Mouse (Mus musculus) testis, adult 2 months (tissue): ENCODE measurements at regions not wholly inside any gene's neighbourhood (a gene's known extent, or its start where the extent isn't known, plus 50 kb on each side); places are given as distances from the start of the nearest gene placed in this dataset.

Experiments
- H3K27ac ChIP-seq: fragments of 200-500 bp; 2 replicates; pipeline ENCODE4 v1.5.1; 2012; ENCODE audit warnings: low read depth, low read length; ENCODE audit not compliant: control insufficient read depth, insufficient read depth
- H3K27me3 ChIP-seq: fragments of 200-500 bp; 2 replicates; pipeline ENCODE4 v1.6.1; 2012; ENCODE audit warnings: mild to moderate bottlenecking, low read length, moderate library complexity; ENCODE audit not compliant: control insufficient read depth, insufficient read depth
- H3K36me3 ChIP-seq: fragments of 200-500 bp; 2 replicates; pipeline ENCODE4 v1.6.1; 2012; ENCODE audit warnings: mild to moderate bottlenecking, low read length; ENCODE audit not compliant: control insufficient read depth, insufficient read depth
- H3K4me1 ChIP-seq: fragments of 200-500 bp; 2 replicates; pipeline ENCODE4 v1.6.1; 2012; ENCODE audit warnings: low read length; ENCODE audit not compliant: control insufficient read depth, insufficient read depth
- H3K4me3 ChIP-seq: fragments of 200-500 bp; 2 replicates; pipeline ENCODE4 v1.5.1; 2012; ENCODE audit warnings: low read depth, mild to moderate bottlenecking, low read length, moderate library complexity, mixed read lengths; ENCODE audit not compliant: control insufficient read depth
- CTCF ChIP-seq: fragments of 200-500 bp; IDR thresholded peaks from 2 replicates; pipeline ENCODE4 v1.5.1; 2012; ENCODE audit warnings: low read depth, mild to moderate bottlenecking, inconsistent platforms, low read length, moderate library complexity; ENCODE audit not compliant: control insufficient read depth, insufficient read depth, insufficient replicate concordance
- POLR2A ChIP-seq: fragments of 200-500 bp; IDR thresholded peaks from 2 replicates; pipeline ENCODE4 v1.6.1; 2012; ENCODE audit warnings: low read depth, mild to moderate bottlenecking, inconsistent platforms, low read length, moderate library complexity; ENCODE audit not compliant: control insufficient read depth

DNA sequence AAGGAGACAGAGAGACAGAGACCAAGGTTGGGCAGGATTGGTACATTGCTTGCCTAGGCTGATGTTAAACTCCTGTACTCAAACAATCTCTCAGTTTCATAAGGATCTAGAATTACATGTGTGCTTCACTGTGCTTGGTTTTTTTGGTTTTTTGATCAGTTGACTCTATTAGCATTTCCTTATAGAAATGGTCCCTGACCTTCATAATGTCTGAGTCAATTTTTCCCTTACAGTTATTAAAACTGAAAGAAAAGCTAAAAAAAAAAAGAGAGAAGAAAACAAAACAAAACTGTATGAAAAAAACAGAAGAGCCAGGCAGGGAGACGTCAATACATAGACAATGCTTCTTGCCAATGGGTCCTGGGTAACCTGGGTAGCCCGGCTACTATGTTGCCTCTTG lies 102.9 kb upstream of the Paip1 start:
- Histone ChIP-seq H3K4me3 (no peak overlapping the region), H3K27ac (no peak overlapping the region), H3K36me3 (no peaks in the 10 kb centered on the region), H3K4me1 (no peaks in the 10 kb centered on the region), H3K27me3 (no peaks in the 10 kb centered on the region)
- no peak for TF ChIP-seq CTCF
- no peak for TF ChIP-seq POLR2A

DNA sequence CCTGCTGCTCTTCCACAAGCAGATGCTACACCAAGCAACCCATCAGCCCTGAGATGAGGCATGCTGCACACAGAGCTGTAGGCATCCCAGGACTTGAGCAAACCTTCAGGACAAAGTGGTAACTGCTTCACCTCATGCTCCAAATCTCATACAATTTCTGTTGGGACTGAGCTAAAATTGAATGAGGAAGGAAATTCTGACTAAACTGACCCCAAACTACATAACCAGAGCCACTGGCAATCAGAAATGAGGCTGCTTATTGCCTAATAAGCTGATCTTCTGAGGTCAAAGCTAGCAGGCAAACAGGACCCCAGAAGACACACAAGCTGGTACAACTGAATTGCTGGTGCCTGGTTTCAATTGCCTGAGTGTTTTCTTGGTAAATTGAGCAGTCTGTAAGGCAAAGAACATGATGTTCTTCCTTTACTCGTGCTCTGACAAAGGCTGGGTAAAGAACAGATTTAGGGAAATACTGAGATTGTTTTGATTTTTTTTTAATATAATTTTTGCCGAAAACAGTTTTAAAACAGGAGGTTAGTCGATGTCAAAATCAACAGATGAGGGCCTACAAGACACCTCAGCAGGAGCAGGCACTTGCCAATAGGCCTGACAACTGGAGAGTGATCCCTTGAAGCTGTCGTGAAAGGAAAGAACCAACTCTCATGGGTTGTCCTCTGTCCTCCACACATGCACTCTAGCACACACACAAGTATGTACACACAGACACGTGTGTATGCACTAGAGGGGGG lies 101.3 kb upstream of the Paip1 start:
- Histone ChIP-seq H3K36me3 (no peaks in the 10 kb centered on the region), H3K27me3 (no peaks in the 10 kb centered on the region), H3K4me1 (no peaks in the 10 kb centered on the region), H3K4me3 (no peak overlapping the region), H3K27ac (no peak overlapping the region)
- TF ChIP-seq POLR2A (no peak), CTCF (no peak)

GRCm38 (mm10) chr13:119328731-119329130 lies 99.7 kb upstream of the Paip1 start:
- no peaks in the 10 kb centered on the region for H3K36me3 ChIP-seq
- H3K4me3 ChIP-seq: no peak overlapping the region
- H3K27ac ChIP-seq: no peak overlapping the region
- no peaks in the 10 kb centered on the region for H3K27me3 ChIP-seq
- H3K4me1 ChIP-seq: no peaks in the 10 kb centered on the region
- TF ChIP-seq CTCF (no peak), POLR2A (no peak)

DNA sequence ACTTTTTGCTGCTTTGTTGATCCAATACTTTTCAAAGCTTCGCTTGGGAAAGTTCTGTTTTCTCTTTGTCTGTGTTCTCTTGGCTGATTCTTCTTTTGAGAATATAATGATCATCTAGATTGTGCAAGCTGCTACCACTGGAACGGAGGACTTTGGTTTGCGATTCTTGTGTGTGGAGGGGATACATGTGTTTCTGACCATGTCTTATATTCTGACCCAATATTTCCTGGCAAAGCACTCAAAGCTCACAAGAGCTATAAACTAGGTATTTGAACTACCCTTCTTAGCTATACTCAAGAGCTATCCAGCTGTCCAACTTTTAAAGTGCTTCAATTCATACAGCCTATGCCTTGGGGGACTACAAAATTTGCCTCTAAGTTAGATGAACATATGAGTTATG lies 96.6 kb upstream of the Paip1 start:
- H3K27me3 ChIP-seq: no peaks in the 10 kb centered on the region
- no peak overlapping the region for H3K27ac ChIP-seq
- no peak for TF ChIP-seq POLR2A
- no peak for TF ChIP-seq CTCF
- H3K36me3 ChIP-seq: no peaks in the 10 kb centered on the region
- H3K4me1 ChIP-seq: no peaks in the 10 kb centered on the region
- H3K4me3 ChIP-seq: no peak overlapping the region

DNA sequence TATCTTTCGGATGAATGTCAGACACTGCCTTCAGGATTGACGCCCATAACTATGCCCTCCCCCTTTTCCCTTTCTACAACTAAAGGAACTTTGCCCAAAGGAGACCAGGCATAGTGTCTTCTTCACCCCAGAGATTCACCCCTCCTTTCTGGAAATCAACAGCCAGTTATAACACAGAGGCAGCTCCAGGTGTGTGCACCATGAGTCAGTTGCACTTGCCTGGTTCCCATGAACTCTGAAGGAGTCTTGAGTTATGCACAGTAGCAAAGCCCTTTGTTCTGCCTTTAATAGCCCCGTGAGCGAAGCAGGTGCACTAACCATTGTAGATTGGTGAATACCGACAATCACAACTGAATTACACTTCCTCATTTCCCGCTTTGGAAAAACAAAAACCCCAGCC lies 94.5 kb upstream of the Paip1 start:
- no peak overlapping the region for H3K27ac ChIP-seq
- TF ChIP-seq POLR2A (no peak), CTCF (no peak)
- no peaks in the 10 kb centered on the region for H3K27me3 ChIP-seq
- H3K4me3 ChIP-seq: no peak overlapping the region
- H3K36me3 ChIP-seq: no peaks in the 10 kb centered on the region; the same call in 1 of the 2 replicates
- H3K4me1 ChIP-seq: no peaks in the 10 kb centered on the region

DNA sequence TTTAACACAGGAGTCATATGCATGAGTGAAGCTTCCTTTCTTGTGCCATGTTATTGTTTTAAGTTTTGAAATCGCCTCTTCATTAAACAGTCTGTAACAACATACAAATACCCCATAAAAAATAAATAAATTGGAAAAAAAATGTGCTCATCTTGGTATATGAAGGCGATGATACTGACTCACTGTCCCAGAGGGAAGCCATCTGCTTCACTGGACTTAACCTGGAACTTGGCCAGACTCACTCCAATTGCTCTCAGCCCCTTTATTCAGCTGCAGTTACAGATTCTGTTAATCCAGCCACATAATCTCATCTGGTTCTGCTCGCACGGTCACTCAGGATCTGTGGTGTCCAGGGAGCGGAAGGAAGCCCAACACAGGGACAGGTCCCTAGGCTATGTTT lies 90.5 kb upstream of the Paip1 start:
- no peak overlapping the region for H3K27ac ChIP-seq
- no peaks in the 10 kb centered on the region; the same call in 1 of the 2 replicates for H3K36me3 ChIP-seq
- no peak overlapping the region for H3K4me3 ChIP-seq
- H3K27me3 ChIP-seq: no peaks in the 10 kb centered on the region
- H3K4me1 ChIP-seq: no peaks in the 10 kb centered on the region
- TF ChIP-seq CTCF (no peak), POLR2A (no peak)

GRCm38 (mm10) chr13:119339016-119339415 lies 89.4 kb upstream of the Paip1 start:
- H3K4me3 ChIP-seq: no peak overlapping the region
- no peaks in the 10 kb centered on the region for H3K4me1 ChIP-seq

GRCm38 (mm10) chr13:119339762-119340161 lies 88.6 kb upstream of the Paip1 start:
- no peaks in the 10 kb centered on the region for H3K4me1 ChIP-seq
- TF ChIP-seq CTCF: no peak
- TF ChIP-seq POLR2A: no peak
- H3K4me3 ChIP-seq: no peak overlapping the region
- no peak overlapping the region for H3K27ac ChIP-seq
- no peaks in the 10 kb centered on the region; the same call in 1 of the 2 replicates for H3K36me3 ChIP-seq
- no peaks in the 10 kb centered on the region for H3K27me3 ChIP-seq

More at GRCm38 (mm10) chr13:119339016-119339415, 89.4 kb upstream of the Paip1 start:
- TF ChIP-seq POLR2A (no peak), CTCF (no peak)
- Histone ChIP-seq H3K27ac (no peak overlapping the region), H3K27me3 (no peaks in the 10 kb centered on the region), H3K36me3 (no peaks in the 10 kb centered on the region; the same call in 1 of the 2 replicates)
